Mouse (Mus musculus) gastrocnemius, postnatal 14 days (tissue): ENCODE measurements at regions not wholly inside any gene's neighbourhood (a gene's known extent, or its start where the extent isn't known, plus 50 kb on each side); places are given as distances from the start of the nearest gene placed in this dataset.

Experiments used
- DNase-seq: peaks from one replicate; pipeline ENCODE4 v3.0.0; 2021; ENCODE audit warnings: mixed read lengths
- intact Hi-C: fragments of 180-260 bp; cut with DNase I; formaldehyde crosslinking; loops from one replicate; pipeline ENCODE4 v1.15.1; 2025; ENCODE audit warnings: low total_unique reads

- no peak for DNase-seq
- intact Hi-C loops = loop anchor here (10.0 kb wide), 1 partner anchor 197 kb away; no protein-coding TSS in a partner anchor
Observed at GRCm38 (mm10) chr16:29931746-29932351, 132.3 kb upstream of the Hes1 start.

- intact Hi-C loops = loop anchor here (2.0 to 10.0 kb wide), 3 partner anchors 20 to 200 kb away; no protein-coding TSS in a partner anchor
- DNase-seq = no peak
Observed at GRCm38 (mm10) chr16:29934649-29935048, 129.5 kb upstream of the Hes1 start.

DNA sequence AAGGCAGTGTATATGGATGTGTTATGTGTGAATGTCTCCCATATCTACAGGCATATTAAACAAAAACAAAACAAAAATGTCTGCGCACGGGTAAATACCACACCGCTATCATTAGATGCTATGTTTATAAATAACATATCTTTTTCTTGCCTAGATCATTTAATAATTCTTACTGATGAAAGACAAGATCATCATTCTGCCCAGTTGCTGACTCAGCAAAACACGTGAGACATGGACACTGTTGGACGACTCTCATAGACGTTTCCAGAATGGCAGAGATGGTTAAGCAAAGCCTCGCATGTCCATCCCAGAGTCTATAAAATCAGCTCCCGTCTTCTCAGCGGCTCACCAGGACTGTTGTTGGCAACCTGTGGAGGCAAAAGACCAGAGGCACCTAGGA, 125.5 kb upstream of the Hes1 start:
- intact Hi-C loops = loop anchor here (5.0 to 10.0 kb wide), 2 partner anchors 36 to 204 kb away; no protein-coding TSS in a partner anchor
- DNase-seq = no peak

DNA sequence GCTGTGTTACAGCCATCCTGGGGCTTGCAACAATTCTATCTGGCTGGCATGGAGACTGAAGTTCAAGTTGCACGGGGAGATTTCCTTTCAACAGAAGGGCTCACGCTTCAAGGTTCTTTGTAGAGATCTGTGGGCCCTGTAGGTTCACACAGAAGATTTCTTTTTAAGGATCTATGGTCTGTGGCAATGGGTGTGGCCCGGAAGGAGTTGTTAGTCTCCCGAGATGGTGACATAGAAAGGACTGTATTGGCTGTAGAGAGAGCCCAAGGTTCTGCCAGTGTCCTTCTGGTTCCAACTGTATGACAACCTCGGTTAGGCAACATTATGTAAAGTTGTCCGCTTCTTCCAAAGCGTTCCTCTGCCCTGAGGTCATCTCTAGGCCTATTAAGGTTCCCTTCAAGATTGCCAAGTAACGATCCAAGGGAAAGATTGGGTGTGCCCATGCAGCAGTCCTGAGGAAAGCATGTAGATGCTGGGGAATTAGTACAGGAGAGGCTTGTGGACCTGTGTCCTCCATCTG, 124.8 kb upstream of the Hes1 start:
- DNase-seq = no peak
- intact Hi-C loops = loop anchor here (5.0 to 10.0 kb wide), 2 partner anchors 37 to 205 kb away; no protein-coding TSS in a partner anchor

GRCm38 (mm10) chr16:29939869-29940707, 124.1 kb upstream of the Hes1 start:
- DNase-seq = no peak
- intact Hi-C loops = loop anchor here (5.0 to 10.0 kb wide), 3 partner anchors 38 to 205 kb away; partner anchors contain the start of gene Hes1

DNA sequence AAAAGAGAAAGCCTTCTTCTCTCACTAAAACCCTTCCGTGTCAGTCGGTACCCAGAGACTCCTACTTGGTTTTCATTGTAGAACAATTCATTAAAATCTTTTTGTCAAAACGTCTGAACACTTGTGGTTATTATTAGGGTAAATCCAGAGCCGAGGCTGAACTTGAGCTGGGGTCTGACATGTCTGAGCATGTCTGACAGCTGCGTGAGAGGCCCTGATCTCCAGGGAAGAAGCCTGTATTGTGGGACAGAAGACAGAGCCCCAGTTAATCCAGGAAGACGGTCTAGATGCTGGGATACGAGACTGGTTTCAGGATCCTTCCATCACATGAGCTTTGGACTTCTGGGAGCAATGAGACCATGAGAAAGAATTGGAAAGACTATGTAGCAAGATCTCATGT, 122.1 kb upstream of the Hes1 start:
- intact Hi-C loops = loop anchor here (10.0 kb wide), 1 partner anchor 123 kb away; the partner anchor contains the start of gene Hes1

GRCm38 (mm10) chr16:29943963-29944860, 120.0 kb upstream of the Hes1 start:
- intact Hi-C loops = loop anchor here (10.0 kb wide), 1 partner anchor 121 kb away; the partner anchor contains the start of gene Hes1

More for the DNA sequence above, 122.1 kb upstream of the Hes1 start:
- DNase-seq = no peak

GRCm38 (mm10) chr16:29944966-29945365, 119.2 kb upstream of the Hes1 start:
- intact Hi-C loops = loop anchor here (10.0 kb wide), 1 partner anchor 120 kb away; the partner anchor contains the start of gene Hes1
- no peak for DNase-seq

More at GRCm38 (mm10) chr16:29943963-29944860, 120.0 kb upstream of the Hes1 start:
- DNase-seq = peak; percentile 93

- peak; percentile 28 for DNase-seq
- intact Hi-C loops = loop anchor here (10.0 kb wide), 1 partner anchor 119 kb away; the partner anchor contains the start of gene Hes1
Observed at GRCm38 (mm10) chr16:29945376-29945890, 118.8 kb upstream of the Hes1 start.

- intact Hi-C loops = loop anchor here (10.0 kb wide), 1 partner anchor 119 kb away; the partner anchor contains the start of gene Hes1
- DNase-seq = peak; percentile 84
Observed at GRCm38 (mm10) chr16:29945891-29946598, 118.1 kb upstream of the Hes1 start.

- DNase-seq = peak; percentile 49
Observed at GRCm38 (mm10) chr16:29946966-29947365, 117.2 kb upstream of the Hes1 start.

DNA sequence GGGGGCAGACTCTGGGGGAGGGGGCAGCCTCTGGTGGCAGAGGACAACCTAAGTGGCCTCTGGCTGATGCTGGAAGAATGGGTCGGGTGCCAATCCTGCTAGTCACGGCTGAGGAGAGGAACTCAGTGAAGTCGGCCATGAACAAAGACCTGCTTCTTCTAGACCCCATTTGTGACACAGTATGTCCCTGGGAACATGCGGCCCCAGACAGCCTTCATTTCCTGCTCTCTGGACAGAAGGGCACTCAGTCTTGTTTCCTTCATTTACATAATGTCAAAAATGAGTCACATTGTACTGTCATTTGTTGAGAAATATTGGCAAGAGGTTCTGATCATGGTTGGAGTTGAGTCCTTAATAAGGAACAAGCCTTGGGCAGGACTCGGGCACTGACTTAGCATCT, 116.5 kb upstream of the Hes1 start:
- no peak for DNase-seq
- intact Hi-C loops = loop anchor here (10.0 kb wide), 1 partner anchor 117 kb away; the partner anchor contains the start of gene Hes1

More at GRCm38 (mm10) chr16:29946966-29947365, 117.2 kb upstream of the Hes1 start:
- intact Hi-C loops = loop anchor here (10.0 kb wide), 1 partner anchor 118 kb away; the partner anchor contains the start of gene Hes1

DNA sequence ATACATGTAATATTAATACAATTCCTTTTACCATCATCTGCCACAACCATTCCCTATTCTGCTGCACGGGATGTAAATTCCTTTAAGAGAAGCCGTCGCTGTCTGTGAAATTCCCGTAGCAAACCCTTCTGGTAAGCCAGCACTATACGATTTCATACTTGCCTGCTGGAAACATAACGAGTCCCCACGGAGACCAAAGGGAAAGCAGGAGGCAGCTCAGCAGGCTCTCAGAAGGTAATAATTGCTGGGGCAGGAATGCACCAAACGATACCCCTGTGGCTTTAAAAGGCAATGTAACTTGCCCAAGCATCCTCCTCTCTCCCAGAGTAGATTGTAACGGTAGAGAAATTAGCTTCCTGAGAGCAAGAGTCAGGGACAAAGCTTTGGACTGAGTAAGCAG, 114.0 kb upstream of the Hes1 start:
- intact Hi-C loops = loop anchor here (5.0 kb wide), 1 partner anchor 47 kb away; no protein-coding TSS in a partner anchor
- DNase-seq = no peak

GRCm38 (mm10) chr16:29950791-29951190, 113.4 kb upstream of the Hes1 start:
- intact Hi-C loops = loop anchor here (5.0 kb wide), 1 partner anchor 47 kb away; no protein-coding TSS in a partner anchor
- no peak for DNase-seq

GRCm38 (mm10) chr16:29954700-29955099, 109.5 kb upstream of the Hes1 start:
- intact Hi-C loops = loop anchor here (5.0 kb wide), 1 partner anchor 43 kb away; no protein-coding TSS in a partner anchor

DNA sequence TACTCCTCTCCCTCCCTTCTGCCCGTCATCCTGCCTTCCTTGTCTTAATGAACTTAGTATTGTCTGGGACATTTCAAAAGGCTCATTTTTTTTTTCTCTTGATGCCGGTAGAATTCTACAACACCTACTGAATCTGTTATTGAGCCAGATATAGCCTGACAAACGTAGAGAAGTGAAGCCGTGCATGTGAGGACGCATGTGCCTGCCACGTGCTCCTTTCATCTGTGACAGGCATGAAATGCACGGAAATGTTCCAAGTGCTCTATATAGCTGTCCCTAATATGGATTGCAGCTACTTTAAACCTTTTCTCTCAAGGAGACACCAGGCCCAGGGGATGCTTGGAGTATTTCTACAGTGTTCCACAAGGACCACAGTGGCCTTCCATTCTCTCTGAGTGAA, 107.3 kb upstream of the Hes1 start:
- intact Hi-C loops = no loop called here
- DNase-seq = no peak

More at GRCm38 (mm10) chr16:29954700-29955099, 109.5 kb upstream of the Hes1 start:
- no peak for DNase-seq

DNA sequence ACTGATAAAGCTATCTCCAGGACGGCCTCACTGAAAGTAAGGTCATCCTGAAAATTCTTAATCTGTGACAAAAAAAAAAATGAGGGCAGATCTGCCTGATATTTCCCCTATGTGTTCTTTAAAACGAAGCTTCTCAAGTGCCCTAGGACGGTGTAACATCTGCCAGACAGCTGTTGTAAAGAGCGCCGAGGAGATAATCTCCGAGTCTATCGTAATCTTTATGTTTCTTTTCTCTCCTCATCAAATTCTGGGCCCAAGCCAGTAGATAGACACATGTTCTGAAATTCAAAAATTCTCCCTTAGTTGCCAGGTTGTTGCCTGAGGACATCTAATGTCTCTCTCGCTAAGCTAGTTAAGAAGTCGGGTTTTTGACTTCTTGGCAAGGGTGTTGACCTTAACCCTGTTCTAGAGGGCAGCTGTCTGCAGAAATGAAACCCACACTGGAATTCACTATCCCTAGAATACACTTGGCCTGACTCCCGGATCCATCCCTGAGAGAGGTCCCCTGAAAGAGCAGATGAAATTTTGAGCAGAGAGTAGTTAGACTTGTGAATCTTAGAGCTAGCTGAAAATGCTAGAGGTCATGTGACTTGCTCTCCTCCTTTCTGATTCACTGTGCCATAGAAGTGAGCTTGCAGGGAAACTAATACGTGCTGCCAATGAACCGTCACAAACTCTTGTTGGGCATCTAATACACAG, 104.1 kb upstream of the Hes1 start:
- intact Hi-C loops = no loop called here
- no peak for DNase-seq
